Mouse (Mus musculus) left cerebral cortex, adult 18-20 months (tissue): ENCODE measurements around the gene Bub3. TPM values are rescaled to one million over a fixed set of nuclear protein-coding genes. Genes with fewer than 3 reads are reported as not detected.

Experiments used
- DNase-seq, 2 experiments: peaks; one replicate each; pipeline ENCODE4 v3.0.0; 2021 to 2022; ENCODE audit warnings: low spot score in 2 of 2, mixed read lengths in 1 of 2
- long read RNA-seq, 2 experiments: library from polyadenylated mRNA; stranded (forward); transcript quantifications; one replicate each; pipeline ENCODE4 v2.0.0; 2021
- total RNA-seq, 2 experiments: library from RNA; stranded (reverse); gene quantifications; 2 replicates each; pipeline ENCODE4 v1.2.3; 2021

Gene Bub3
- 10 to 100 TPM; 65.5 to 71.7 TPM for total RNA-seq
- long read RNA-seq, experiment 1, transcript Bub3-201 (8 exons, 2,218 nt): major isoform, 105 of 116 reads
- long read RNA-seq, experiment 1, partial matches to known transcripts: 8 of 116 reads
- long read RNA-seq, experiment 1, other reads (novel, unspliced or antisense): 2 of 116 reads
- long read RNA-seq, experiment 2, transcript Bub3-201 (8 exons, 2,218 nt): major isoform, 95 of 101 reads
- long read RNA-seq, experiment 2, partial matches to known transcripts: 4 of 101 reads
- long read RNA-seq, experiment 2, other reads (novel, unspliced or antisense): 2 of 101 reads

DNA sequence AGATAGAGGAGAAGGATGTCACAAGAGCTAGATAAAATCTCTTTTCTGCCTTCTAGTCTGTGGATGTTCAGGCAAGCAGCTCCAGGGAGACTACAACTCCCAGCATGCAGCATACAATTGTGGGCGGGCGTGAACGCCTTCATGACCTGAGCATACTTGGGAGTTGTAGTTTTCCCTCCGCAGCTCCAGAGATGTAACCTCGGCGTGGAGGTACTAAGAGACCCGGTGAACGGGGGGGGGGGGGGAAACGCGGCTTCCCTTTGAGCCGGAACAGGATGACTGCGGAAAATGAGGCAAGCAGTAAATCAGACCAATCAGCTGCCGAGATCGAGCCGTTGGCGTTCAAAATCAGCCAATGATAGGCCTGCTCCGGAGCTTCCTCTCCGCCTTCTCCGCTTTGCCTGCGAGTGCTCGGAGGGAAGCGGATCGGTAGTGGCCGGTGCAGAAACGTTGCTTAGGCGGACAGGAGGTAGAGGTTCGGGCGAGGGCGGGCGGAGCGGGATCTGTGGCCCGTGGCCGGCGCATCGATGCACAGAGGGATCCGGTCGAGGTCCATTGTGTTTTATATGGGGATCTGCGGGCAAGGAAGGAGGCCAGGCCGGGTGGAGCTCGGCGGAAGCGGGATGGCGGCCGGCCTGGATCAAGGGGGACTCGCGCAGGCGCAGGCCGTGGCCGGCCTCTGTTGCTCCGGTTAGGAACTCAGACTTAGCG, at the start of gene Bub3:
Gene Bub3 (plus strand): TSS at position 237 of the 711 bp plus-strand sequence.
- DNase-seq: peak; percentile 88 to 93

DNA sequence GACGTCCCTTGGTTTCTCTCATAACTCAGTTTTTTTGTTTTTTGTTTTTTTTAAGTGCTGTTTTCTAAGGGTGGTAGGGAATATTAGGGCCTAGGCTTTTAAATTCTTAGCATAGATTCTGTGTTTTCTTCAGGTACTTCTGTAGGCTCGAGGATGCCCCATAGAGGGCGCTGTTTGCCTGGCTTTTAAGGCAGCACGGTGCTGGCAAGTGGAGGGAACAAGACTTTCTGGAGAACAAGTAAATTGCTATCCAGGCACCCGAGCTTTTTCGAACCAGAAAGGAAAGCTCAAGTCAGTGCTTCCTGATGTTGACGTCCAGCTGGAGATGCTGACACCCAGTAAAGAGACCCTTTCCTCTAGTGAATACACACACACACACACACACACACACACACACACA, 20.0 kb upstream of the Bub3 start:
- peak; percentile 85 to 89 for DNase-seq

DNA sequence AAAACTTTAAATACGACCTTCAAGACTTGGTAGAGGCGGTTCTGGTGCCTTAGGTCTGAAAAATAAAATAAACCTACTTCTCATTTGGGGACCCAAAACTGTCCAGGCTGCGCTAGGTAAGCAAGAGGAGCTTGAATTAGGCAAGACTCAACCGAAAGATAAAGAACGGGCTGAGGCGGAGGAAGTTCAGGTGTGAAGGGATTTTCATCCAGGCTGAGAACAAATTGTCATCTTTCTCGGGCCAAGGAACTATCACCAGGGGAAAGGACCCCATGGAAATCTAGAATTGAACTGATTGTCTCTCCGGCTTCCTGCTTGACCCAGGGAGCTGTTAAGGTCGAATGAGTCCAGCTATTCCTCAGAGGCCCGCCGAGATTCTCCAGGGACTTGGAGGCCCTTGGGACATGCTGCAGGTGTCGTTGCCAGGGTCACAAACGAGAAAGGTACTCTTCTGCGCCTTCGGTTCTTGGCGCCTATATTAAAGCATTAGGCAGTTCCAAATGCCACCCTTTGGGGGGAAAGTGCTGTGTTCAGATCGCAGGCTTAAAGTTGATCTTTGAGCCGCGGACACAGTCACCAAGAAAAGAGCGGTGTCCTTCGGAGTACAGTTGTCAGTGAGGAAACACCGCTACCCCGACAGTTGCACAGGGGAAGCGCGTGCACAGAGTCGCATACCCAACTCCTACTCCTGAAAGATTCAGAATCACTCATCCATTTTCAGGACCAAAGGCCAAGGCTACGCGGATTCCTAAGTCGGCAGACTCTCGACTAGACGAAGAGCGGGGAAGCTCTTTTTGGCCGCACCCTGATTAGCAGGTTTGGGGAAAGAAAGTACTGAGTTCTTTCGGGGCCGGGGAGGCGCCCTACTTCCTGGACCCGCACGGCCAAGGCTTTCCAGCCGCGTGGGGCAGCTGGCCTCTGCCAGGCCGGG, 18.6 kb upstream of the Bub3 start:
- no peak for DNase-seq

DNA sequence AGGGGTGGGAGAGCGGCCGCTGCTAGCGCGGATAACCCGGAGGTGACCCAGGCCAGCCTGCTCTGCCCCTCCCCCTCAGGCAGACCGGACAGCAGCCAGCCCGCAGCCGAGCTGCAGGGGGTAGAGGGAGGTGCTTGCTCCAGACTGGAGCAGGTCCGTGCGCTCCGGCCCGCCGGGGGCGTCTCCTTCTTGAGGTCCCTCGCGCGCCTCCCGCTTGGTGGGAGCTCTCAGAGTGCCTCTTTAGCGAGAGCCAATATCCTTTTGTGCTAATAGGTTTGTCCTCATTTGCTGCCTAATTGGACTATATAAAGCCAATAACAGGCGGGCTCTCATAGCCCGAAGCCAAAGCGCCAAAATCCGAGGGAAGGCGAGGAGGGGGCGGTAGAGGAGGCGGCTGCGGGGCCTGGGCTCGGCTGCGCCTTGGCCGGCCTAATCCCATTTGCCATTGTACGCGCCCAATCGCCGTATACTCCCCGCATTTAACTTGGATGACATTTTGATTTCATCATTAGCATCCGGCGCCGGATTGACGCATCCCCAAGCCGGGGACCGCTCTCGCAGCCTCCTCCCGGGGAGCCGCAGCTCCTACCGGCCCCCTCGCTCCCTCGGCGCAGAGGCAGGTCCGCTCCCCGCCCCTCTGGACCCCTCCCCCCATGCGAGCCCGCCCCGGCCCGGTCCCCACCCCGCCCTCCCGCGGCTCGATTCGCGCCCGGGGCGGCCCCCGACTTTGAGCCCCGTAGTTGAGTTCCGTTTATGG, 17.7 kb upstream of the Bub3 start, which contains the start of gene Hmx3:
Gene Hmx3 (plus strand): TSS at position 753 of the 757 bp plus-strand sequence.
- no peak for DNase-seq

DNA sequence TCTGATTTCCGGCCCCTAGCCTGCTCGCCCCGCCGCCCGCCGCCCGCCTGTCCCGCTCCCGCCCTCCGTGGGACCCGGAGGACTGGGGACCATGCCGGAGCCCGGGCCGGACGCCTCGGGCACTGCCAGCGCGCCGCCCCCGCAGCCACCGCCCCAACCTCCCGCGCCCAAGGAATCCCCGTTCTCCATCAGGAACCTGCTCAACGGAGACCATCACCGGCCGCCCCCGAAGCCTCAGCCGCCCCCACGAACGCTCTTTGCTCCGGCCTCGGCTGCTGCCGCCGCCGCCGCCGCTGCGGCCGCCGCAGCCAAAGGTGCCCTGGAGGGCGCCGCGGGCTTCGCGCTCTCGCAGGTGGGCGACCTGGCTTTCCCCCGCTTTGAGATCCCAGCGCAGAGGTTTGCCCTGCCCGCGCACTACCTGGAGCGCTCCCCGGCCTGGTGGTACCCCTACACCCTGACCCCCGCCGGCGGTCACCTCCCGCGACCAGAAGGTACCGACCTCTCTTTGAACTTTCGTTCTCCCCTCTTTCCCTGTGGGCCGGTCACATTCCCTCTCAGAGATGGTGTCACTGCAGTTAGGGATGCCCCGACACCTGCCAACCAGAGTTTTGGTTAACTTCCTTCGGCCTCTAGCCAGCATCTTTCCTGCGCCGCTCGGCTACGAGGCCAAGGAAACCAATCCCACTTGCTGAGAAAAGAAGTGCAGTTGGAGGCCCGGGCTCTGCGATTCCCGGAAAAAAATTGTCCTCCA, 17.0 kb upstream of the Bub3 start:
- no peak for DNase-seq

DNA sequence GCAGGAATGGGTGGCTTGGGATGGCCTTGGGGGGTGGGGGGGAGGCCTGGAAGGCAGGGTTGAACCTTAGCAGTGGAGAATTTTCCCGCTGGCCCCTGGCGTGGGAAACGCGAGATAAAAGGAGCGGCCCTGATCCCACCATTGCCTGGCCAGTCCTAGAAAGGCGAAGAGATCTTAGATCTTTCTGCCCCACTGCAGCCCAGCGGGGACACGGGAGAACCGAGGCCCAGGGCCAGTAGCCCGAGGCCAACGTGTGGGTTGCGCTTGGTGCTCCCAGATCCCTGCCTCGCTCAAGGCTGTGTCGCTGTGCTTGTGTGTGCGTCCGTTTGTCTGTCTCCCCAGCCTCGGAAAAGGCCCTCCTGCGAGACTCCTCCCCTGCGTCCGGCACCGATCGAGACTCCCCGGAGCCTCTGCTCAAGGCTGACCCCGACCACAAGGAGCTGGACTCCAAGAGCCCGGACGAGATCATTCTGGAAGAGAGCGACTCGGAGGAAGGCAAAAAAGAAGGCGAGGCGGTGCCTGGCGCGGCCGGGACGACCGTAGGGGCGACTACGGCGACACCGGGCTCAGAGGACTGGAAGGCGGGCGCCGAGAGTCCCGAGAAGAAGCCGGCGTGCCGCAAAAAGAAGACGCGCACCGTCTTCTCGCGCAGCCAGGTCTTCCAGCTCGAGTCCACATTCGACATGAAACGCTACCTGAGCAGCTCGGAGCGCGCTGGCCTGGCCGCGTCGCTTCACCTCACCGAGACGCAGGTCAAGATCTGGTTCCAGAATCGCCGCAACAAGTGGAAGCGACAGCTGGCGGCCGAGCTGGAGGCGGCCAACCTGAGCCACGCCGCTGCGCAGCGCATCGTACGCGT, 16.2 kb upstream of the Bub3 start:
- no peak for DNase-seq

DNA sequence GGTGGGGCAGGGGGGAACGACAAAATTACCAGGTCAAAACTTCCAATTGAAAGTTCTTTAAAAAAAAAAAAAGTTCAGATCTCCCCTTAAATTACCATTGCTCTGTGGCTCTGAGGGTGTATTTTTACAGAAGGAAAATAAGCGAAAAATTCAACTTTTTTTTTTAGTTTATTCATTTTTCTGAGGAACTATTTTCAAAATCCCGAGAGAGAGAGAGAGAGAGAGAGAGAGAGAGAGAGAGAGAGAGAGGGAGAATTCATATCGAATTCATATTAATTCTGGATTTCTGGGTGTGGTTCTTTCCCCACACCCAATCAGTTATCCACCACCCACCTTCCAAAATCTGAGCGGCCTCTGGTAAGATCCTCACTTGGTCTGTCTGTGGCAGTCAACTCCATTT, 15.2 kb upstream of the Bub3 start:
- no peak for DNase-seq

DNA sequence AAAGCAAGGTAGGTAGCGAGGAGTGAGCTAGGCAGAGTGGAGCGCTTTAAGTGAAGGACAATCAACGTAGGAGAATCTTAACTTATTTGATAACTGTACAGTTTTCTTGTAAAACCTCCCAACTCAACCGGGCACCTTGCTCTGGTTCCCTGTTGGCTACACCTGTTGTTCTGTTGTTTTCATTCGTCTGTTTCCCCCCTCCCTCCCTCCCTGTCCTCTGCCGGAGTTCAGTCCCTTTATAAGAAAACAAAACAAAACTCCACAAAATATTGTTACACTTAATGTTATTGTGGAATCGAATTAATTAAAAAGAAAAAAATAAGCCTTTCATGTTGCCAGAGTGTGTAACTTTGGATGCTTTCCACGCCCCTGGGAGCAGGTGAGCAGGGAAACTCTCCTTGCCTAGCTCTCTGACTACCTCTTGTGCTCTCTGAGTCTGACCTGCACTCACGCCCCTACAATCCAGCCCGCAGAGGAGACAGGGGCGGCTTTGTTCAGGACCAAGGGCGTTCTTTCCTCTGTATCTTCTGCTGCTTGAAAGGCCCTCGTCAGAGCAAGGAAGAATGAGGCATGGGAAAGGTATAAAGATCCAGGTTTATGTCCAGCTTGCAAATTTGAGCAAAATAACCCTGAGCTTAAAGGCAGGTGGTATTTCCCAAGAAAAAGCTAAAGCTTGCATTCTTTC, 14.2 kb upstream of the Bub3 start:
- no peak for DNase-seq

DNA sequence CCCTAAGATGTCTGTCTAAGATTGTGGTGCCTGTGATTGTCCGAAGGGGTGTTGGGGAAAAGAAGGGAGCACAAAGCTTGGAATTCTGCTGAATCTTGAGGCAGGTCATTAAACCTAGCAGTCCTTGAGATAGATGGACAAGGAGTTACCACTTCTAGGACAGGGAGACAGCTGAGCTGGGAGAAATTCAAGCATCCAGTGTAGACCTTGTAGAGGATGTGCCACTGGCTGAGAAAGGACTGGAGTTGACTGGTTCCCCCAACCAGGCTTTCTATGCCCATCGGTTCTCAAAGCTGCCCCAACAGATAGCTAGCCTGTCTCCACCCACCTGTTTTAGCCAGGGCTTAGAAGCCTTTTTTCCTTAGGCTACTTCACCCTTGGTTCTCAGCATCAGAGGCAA, 13.6 kb upstream of the Bub3 start:
- DNase-seq: no peak

DNA sequence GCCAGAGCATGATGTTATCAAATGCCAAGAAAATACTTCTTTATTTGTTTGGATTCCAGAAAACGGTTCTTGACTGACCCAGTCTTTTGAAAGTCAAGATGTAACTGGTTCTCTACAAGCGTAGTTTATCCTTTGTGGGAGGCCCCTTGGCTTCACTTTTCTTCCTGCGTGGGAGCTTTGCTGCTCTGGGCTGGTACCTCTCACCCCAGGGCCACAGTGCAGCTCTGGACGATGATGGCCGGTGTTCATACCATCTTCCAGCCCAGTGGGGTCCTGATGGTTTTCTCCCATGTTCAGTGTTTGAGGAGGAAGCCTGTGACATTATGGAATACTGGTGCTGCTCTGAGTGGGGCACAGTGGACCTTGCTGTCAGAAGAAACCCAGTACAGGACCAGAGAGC, 12.5 kb upstream of the Bub3 start:
- no peak for DNase-seq

DNA sequence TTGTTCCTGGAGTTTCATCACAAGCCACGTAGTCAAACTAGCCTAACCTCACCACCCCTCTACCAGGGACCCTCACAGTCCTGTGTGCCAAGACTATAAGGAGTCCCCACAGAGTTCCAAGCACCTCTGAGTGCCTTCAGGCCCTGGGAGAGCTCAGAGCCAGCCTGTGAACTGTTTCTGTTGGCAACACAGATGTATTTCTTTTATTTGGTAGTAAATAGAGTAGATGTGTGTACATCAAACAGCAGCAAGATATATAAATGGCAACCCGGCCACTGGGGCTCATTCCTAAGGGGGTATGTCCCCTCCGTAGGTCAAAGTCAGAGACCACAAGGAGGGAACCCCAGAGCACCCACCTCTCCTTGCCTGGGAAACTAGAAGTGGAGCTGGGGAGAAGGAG, 11.5 kb upstream of the Bub3 start, which contains the start of gene Hmx2:
Gene Hmx2 (plus strand): TSS at position 301 of the 400 bp plus-strand sequence.
- DNase-seq: no peak

DNA sequence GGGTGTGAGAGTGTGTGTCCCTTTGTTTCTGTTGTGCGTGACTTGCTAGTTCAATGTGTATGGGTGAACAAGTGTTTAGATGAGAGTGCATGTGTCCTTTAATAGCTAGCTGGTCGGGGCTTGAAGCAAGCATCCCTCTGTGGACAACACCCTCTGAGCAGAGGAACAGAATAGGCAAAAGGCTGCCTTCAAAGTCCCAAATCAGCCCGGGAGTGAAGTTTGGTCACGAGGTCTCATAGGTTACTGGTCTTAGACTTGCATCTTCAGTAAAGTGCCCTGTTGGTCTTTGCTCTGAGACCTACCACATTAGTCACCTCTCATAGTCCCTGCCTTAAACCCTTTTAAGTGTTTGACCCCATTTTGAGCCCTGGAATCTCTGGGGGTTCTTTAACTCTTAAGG, 8.6 kb upstream of the Bub3 start:
- no peak for DNase-seq

DNA sequence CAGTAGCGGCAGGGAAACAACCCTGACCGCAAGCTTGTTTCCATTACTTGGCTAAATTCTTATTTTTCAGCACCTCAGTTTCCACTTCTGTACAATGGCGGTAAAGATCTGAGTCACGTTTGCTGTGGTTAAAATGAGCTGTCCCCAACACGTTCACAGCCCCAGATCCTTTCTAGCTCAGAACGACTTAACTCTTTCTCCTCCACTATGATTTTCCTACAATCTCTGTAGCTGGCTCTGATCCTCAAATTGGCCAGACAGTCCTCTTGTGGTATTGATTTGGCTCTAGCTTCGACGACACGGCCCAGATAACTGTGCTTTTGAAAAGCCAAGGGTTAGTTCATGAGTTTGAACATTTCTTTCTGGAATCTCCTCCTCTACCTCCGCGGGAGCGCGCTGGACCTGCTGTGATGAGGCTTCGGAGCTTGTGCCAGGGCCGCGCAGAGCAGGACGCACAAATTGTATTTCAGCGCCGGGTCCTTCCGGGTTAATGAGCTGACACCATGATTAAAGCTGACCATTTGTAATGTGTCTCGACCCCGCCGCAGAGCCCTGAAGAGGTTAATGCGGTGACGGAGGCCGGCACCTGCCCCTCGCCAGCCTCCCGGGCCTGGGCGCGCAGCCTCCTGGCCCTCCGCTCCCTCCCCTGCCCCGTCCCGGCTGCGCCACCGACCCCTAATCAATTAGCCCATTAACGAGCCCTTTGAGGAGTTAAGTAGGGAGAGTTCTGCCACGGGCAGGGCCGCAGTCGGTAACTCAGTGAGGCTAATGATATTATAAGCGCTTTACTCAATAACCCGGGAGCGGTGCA, 7.9 kb upstream of the Bub3 start:
- no peak for DNase-seq

DNA sequence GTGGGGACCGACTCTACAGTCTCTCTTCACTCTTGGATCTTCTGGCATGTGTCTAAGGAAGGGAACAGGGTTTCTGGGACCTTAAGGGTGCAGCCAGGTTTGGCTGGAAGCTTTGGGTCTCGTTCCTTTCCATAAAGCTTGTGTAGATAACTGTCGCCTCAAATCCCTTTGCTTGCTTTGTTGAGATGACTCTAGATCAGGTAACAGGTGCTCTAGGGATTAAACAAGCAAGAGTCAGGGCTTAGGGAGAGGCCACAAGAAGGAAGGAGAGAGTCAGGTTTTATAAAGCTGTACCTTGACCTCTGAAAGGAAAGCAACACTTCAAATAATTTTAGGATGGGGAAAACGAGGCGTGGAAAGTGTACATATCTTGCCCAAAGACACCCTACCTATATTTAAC, 7.2 kb upstream of the Bub3 start:
- no peak for DNase-seq

DNA sequence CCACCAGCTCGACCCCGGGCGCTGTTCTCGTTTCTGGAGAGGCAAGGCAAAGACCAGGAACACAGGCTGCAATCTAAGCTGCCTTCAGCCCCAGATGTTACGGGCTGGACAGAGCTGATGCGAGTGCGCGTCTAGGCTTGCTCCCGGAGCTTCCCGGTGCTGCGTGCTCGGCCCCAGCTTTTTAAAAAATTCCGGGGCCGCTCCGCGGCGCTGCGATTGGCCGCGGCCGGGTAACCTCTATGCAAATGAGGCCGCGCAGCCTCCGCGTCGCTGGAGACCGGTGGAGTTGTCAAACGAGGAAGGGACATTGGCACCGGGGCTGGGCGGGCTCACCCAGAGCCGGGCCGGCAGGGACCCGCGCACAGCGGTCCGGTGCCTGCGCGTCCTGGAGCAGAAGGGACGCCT, 6.2 kb upstream of the Bub3 start:
- DNase-seq: no peak

DNA sequence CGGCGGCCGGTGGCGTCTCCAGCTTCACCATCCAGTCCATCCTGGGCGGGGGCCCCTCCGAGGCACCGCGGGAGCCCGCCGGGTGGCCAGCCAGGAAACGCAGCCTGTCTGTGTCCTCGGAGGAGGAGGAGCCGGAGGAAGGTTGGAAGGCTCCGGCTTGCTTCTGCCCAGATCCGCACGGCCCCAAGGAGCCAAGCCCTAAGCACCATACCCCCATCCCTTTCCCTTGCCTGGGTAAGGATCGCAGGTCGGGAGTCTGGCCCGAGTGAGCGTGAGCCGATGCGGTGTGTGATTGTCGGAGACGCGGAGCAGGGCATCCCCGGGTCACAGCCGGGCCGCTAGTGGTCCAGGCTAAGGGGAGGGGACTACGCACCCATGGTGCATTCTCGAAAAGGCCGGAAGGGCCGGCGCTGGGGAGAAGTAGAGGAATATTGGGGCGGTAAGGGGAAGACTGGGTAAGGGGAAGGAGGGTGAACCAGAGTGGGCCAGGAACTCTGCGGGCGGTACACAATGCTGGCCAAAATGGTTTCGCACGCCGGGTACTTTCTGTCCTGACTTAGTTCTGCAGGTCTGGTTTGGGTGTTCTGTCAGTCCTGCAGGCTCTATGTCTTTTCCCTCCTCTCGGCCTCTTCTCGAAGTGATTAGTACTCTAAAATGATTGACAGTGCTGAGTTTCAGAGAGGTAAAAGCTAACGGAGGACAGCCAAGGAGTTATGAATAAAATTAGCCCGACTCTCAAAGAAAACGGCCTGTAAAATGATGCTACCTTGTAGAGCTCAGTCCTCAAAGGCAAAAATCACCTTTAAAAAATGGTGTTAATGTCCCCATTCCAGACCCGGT, 5.5 kb upstream of the Bub3 start:
- DNase-seq: no peak
